Mouse (Mus musculus) hindbrain, embryonic 11.5 days (tissue): Measurements from ENCODE around the gene Hist1h4c. TPM values are rescaled to one million over a fixed set of nuclear protein-coding genes. Genes with fewer than 3 reads are reported as not detected.
"Not testable (repeated sequence)": the region's sequence is repeated elsewhere in the genome, so short reads cannot be mapped to it uniquely, and the experiment has no call there.

Source experiments
- ATAC-seq: fragments of 200-750 bp; cut with Nextera tagmentation; 2 replicates; pipeline ENCODE4 v1.8.0; 2017; ENCODE audit warnings: mild to moderate bottlenecking, moderate TSS enrichment, moderate library complexity; ENCODE audit not compliant: low FRiP score
- DNase-seq: peaks from one replicate; pipeline ENCODE4 v3.0.0-alpha.2; 2015; ENCODE audit warnings: low spot score
- H3K27ac ChIP-seq: fragments of 300-500 bp; sonication (generic); 2 replicates; pipeline ENCODE4 v1.5.1; 2014; ENCODE audit warnings: mild to moderate bottlenecking, low read depth, low read length
- H3K27me3 ChIP-seq: fragments of 300-500 bp; sonication (generic); 2 replicates; pipeline ENCODE4 v1.6.1; 2014; ENCODE audit warnings: mild to moderate bottlenecking, low read length, moderate library complexity, mixed read lengths; ENCODE audit not compliant: control insufficient read depth, insufficient read depth
- H3K36me3 ChIP-seq: fragments of 300-500 bp; sonication (generic); 2 replicates; pipeline ENCODE4 v1.6.1; 2014; ENCODE audit warnings: mild to moderate bottlenecking, low read length, moderate library complexity, mixed read lengths; ENCODE audit not compliant: control insufficient read depth, insufficient read depth
- H3K4me1 ChIP-seq: fragments of 300-500 bp; sonication (generic); replicated peaks from 2 replicates; pipeline ENCODE4 v1.6.1; 2014; ENCODE audit warnings: low read length, mixed read lengths; ENCODE audit not compliant: control insufficient read depth, insufficient read depth
- H3K4me2 ChIP-seq: fragments of 300-500 bp; sonication (generic); replicated peaks from 2 replicates; pipeline ENCODE4 v1.6.1; 2014; ENCODE audit warnings: mild to moderate bottlenecking, low read depth, low read length
- H3K4me3 ChIP-seq: fragments of 300-500 bp; sonication (generic); 2 replicates; pipeline ENCODE4 v1.5.1; 2014; ENCODE audit warnings: low read depth, low read length
- H3K9ac ChIP-seq: fragments of 300-500 bp; sonication (generic); 2 replicates; pipeline ENCODE4 v1.6.1; 2014; ENCODE audit warnings: low read depth, low read length
- H3K9me3 ChIP-seq: fragments of 300-500 bp; sonication (generic); 2 replicates; pipeline ENCODE4 v1.6.1; 2016; ENCODE audit warnings: low read length; ENCODE audit not compliant: control insufficient read depth
- WGBS: fragments of 180-500 bp; shearing (Covaris S2); extraction: QIAGEN DNeasy Blood & Tissue Kit; methylation state at CpG from one replicate; pipeline ENCODE4 v1.1.7; 2014; 5-methylcytosine and 5-hydroxymethylcytosine counted together
- polyA plus RNA-seq: library from polyadenylated mRNA; unstranded; fragments of >200 nt; fragmentation: Nextera tagmentation; extraction: Ambion mirVana; gene quantifications from 2 replicates; pipeline ENCODE4 v1.2.1, GENCODE M21; 2014

The Hist1h4c gene
- polyA plus RNA-seq, 1 experiment from 2014 or later: 4.9 TPM

GRCm38 (mm10) chr13:23702801-23703200 lies 4.5 kb upstream of the Hist1h4c start:
- H3K4me3 ChIP-seq, H3K9ac ChIP-seq, ATAC-seq, H3K4me2 ChIP-seq, H3K9me3 ChIP-seq, H3K27me3 ChIP-seq, H3K4me1 ChIP-seq, DNase-seq, H3K36me3 ChIP-seq, H3K27ac ChIP-seq: not testable (repeated sequence)
- WGBS: 87% methylated on average over 2 of the region's 2 CpGs

- DNase-seq (no peak), ATAC-seq (no peak)
- Histone ChIP-seq H3K27ac (no peak overlapping the region), H3K9ac (no peak overlapping the region), H3K4me2 (no peak overlapping the region), H3K36me3 (no peaks in the 10 kb centered on the region), H3K27me3 (no peaks in the 10 kb centered on the region), H3K4me3 (no peak overlapping the region), H3K4me1 (no peaks in the 10 kb centered on the region), H3K9me3 (no peaks in the 10 kb centered on the region)
- 80% methylated on average over 4 of the region's 4 CpGs for WGBS
Observed at GRCm38 (mm10) chr13:23702220-23702619, 4.0 kb upstream of the Hist1h4c start.

- H3K9me3 ChIP-seq: no peaks in the 10 kb centered on the region
- H3K36me3 ChIP-seq: no peaks in the 10 kb centered on the region
- H3K4me1 ChIP-seq: no peaks in the 10 kb centered on the region
- H3K4me2 ChIP-seq: no peak overlapping the region
- H3K4me3 ChIP-seq: no peak overlapping the region
- peak; percentile 85 for DNase-seq
- H3K9ac ChIP-seq: no peak overlapping the region
- 34% methylated on average over 8 of the region's 8 CpGs for WGBS
- H3K27me3 ChIP-seq: no peaks in the 10 kb centered on the region
- peak; percentile 41 for ATAC-seq
- no peak overlapping the region for H3K27ac ChIP-seq
Observed at GRCm38 (mm10) chr13:23700786-23701520, 2.7 kb upstream of the Hist1h4c start.

- 65% methylated on average over 3 of the region's 3 CpGs for WGBS
- no peak for DNase-seq
- no peaks in the 10 kb centered on the region for H3K4me1 ChIP-seq
- no peak overlapping the region for H3K27ac ChIP-seq
- no peak overlapping the region for H3K9ac ChIP-seq
- no peaks in the 10 kb centered on the region for H3K27me3 ChIP-seq
- ATAC-seq: no peak
- no peak overlapping the region for H3K4me3 ChIP-seq
- H3K36me3 ChIP-seq: no peaks in the 10 kb centered on the region
- H3K4me2 ChIP-seq: no peak overlapping the region
- no peaks in the 10 kb centered on the region for H3K9me3 ChIP-seq
Observed at GRCm38 (mm10) chr13:23699767-23700166, 1.5 kb upstream of the Hist1h4c start.

- Histone ChIP-seq H3K4me3 (no peak overlapping the region), H3K4me1 (no peaks in the 10 kb centered on the region), H3K9me3 (no peaks in the 10 kb centered on the region), H3K36me3 (no peaks in the 10 kb centered on the region), H3K4me2 (no peak overlapping the region), H3K27me3 (no peaks in the 10 kb centered on the region), H3K27ac (peak overlapping the region; percentile 49), H3K9ac (no peak overlapping the region)
- WGBS: 72% methylated on average over 6 of the region's 6 CpGs
- no peak for ATAC-seq
- no peak for DNase-seq
Observed at GRCm38 (mm10) chr13:23698996-23699395, 742 bp upstream of the Hist1h4c start.

- Histone ChIP-seq H3K27ac (peak overlapping the region; percentile 71), H3K36me3 (no peaks in the 10 kb centered on the region), H3K4me1 (no peaks in the 10 kb centered on the region), H3K27me3 (no peaks in the 10 kb centered on the region), H3K4me3 (peak overlapping the region; percentile 42), H3K9me3 (no peaks in the 10 kb centered on the region), H3K9ac (peak overlapping the region; percentile 56), H3K4me2 (peak overlapping the region; percentile 49)
- DNase-seq (peak; percentile 82), ATAC-seq (peak; percentile 87)
- WGBS: 1% methylated on average over 21 of the region's 32 CpGs
Observed at GRCm38 (mm10) chr13:23697491-23698299, 559 bp downstream of the Hist1h4c start.

GRCm38 (mm10) chr13:23696061-23696474 lies 2.2 kb downstream of the Hist1h4c start:
- no peak overlapping the region for H3K27ac ChIP-seq
- no peak overlapping the region for H3K9ac ChIP-seq
- no peak for DNase-seq
- WGBS: 63% methylated on average over 13 of the region's 15 CpGs
- ATAC-seq: no peak
- H3K4me2 ChIP-seq: no peak overlapping the region
- H3K27me3 ChIP-seq: no peaks in the 10 kb centered on the region
- no peaks in the 10 kb centered on the region for H3K36me3 ChIP-seq
- no peaks in the 10 kb centered on the region for H3K9me3 ChIP-seq
- no peaks in the 10 kb centered on the region for H3K4me1 ChIP-seq
- H3K4me3 ChIP-seq: no peak overlapping the region

GRCm38 (mm10) chr13:23695514-23695913 lies 2.7 kb downstream of the Hist1h4c start, which contains the start of gene Hist1h1t:
TSS of gene Hist1h1t (plus strand) at chr13:23695814.
- Histone ChIP-seq H3K36me3 (no peaks in the 10 kb centered on the region), H3K4me1 (no peaks in the 10 kb centered on the region), H3K9me3 (no peaks in the 10 kb centered on the region), H3K27me3 (no peaks in the 10 kb centered on the region), H3K27ac (no peak within 1 kb of the TSS), H3K4me2 (no peak within 1 kb of the TSS), H3K9ac (no peak within 1 kb of the TSS), H3K4me3 (no peak within 1 kb of the TSS)
- DNase-seq (no peak), ATAC-seq (no peak)
- WGBS: 48% methylated on average over 13 of the region's 13 CpGs
